Mouse (Mus musculus) lung, adult 18-20 months (tissue): Measurements from ENCODE around the gene Gatad2a.

Experiments
- DNase-seq, 2 experiments: peaks; one replicate each; pipeline ENCODE4 v3.0.0; 2022; ENCODE audit warnings: mixed read lengths in 2 of 2

Gatad2a gene

GRCm38 (mm10) chr8:69936050-69936794 is 60.0 kb downstream of the Gatad2a start:
- DNase-seq = peak; percentile 65 to 82

GRCm38 (mm10) chr8:69935431-69935830 is 60.8 kb downstream of the Gatad2a start:
- no peak for DNase-seq

- no peak for DNase-seq
Observed at GRCm38 (mm10) chr8:69934582-69934981, 61.6 kb downstream of the Gatad2a start.

GRCm38 (mm10) chr8:69933811-69934210 is 62.4 kb downstream of the Gatad2a start:
- no peak for DNase-seq

GRCm38 (mm10) chr8:69926901-69927300 is 69.3 kb downstream of the Gatad2a start:
- DNase-seq = no peak

- DNase-seq = no peak
Observed at GRCm38 (mm10) chr8:69923986-69924385, 72.2 kb downstream of the Gatad2a start.

GRCm38 (mm10) chr8:69921141-69921540 is 75.0 kb downstream of the Gatad2a start:
- DNase-seq = no peak

- peak; percentile 76 for DNase-seq
Observed at GRCm38 (mm10) chr8:69919876-69920662, 76.1 kb downstream of the Gatad2a start.

GRCm38 (mm10) chr8:69919010-69919409 is 77.2 kb downstream of the Gatad2a start:
- peak; percentile 63 to 85 for DNase-seq

GRCm38 (mm10) chr8:69918506-69918905 is 77.7 kb downstream of the Gatad2a start:
- no peak for DNase-seq

GRCm38 (mm10) chr8:69915748-69916147 is 80.4 kb downstream of the Gatad2a start:
- no peak for DNase-seq

- no peak for DNase-seq
Observed at GRCm38 (mm10) chr8:69914526-69914925, 81.7 kb downstream of the Gatad2a start.

GRCm38 (mm10) chr8:69912478-69913074 is 83.6 kb downstream of the Gatad2a start:
- DNase-seq = no peak

GRCm38 (mm10) chr8:69911917-69912316 is 84.3 kb downstream of the Gatad2a start:
- no peak for DNase-seq

GRCm38 (mm10) chr8:69907106-69907505 is 89.1 kb downstream of the Gatad2a start:
- DNase-seq = no peak

- DNase-seq = no peak
Observed at GRCm38 (mm10) chr8:69906260-69906659, 89.9 kb downstream of the Gatad2a start.

- DNase-seq = no peak
Observed at GRCm38 (mm10) chr8:69904096-69904495, 92.1 kb downstream of the Gatad2a start.

GRCm38 (mm10) chr8:69903063-69903542 is 93.1 kb downstream of the Gatad2a start:
- DNase-seq = peak; percentile 99

GRCm38 (mm10) chr8:69902163-69903062 is 93.8 kb downstream of the Gatad2a start, which contains the start of the genes Tssk6, Ndufa13 and Yjefn3:
TSS of gene Tssk6 (plus strand) at chr8:69902184.
TSS of gene Ndufa13 (minus strand) at chr8:69902558.
TSS of gene Yjefn3 (minus strand) at chr8:69902712.
- peak in 1 of 2 experiments; percentile 37 for DNase-seq

- peak; percentile 97 to 98 for DNase-seq
Observed at GRCm38 (mm10) chr8:69901484-69902162, 94.6 kb downstream of the Gatad2a start.

- DNase-seq = no peak
Observed at GRCm38 (mm10) chr8:69900895-69901451, 95.2 kb downstream of the Gatad2a start.
